Mouse (Mus musculus) embryonic stem cell, embryonic (primary cell): ENCODE measurements around the gene Otor.

Source experiments
- CTCF ChIA-PET, 4 experiments: fragments of 300-600 bp in 2 of 4; fragments of 350-600 bp in 2 of 4; sonication (Branson Sonifier 250); formaldehyde crosslinking; loops; one replicate each; lab custom pipeline; 2022; ENCODE audit warnings: inconsistent platforms in 2 of 4; lab: Charles Lee
- POLR2A ChIA-PET, 4 experiments: fragments of 300-600 bp in 2 of 4; fragments of 350-600 bp in 2 of 4; sonication (Branson Sonifier 250); formaldehyde crosslinking; loops; one replicate each; lab custom pipeline; 2022; ENCODE audit warnings: antibody characterized with exemption in 4 of 4, inconsistent platforms in 1 of 4; lab: Charles Lee

Otor gene

GRCm38 (mm10) chr2:143078198-143078851 lies at the start of gene Otor:
TSS of gene Otor (plus strand) at chr2:143078473.
- ChIA-PET POLR2A (interaction anchor here in 2 of 4 experiments (1.0 to 1.2 kb wide), 2 partner anchors 9 to 16 kb away, joined by 3 to 5 read pairs; partner anchors contain the start of gene Snrpb2 (in 1 of the 2)), CTCF (no interaction called here)

- CTCF ChIA-PET: no interaction called here
- POLR2A ChIA-PET: no interaction called here
These were observed 47.0 kb upstream of the Otor start for GRCm38 (mm10) chr2:143031283-143031682.

GRCm38 (mm10) chr2:143032378-143033255 lies 45.7 kb upstream of the Otor start:
- CTCF ChIA-PET: no interaction called here
- POLR2A ChIA-PET: no interaction called here

DNA sequence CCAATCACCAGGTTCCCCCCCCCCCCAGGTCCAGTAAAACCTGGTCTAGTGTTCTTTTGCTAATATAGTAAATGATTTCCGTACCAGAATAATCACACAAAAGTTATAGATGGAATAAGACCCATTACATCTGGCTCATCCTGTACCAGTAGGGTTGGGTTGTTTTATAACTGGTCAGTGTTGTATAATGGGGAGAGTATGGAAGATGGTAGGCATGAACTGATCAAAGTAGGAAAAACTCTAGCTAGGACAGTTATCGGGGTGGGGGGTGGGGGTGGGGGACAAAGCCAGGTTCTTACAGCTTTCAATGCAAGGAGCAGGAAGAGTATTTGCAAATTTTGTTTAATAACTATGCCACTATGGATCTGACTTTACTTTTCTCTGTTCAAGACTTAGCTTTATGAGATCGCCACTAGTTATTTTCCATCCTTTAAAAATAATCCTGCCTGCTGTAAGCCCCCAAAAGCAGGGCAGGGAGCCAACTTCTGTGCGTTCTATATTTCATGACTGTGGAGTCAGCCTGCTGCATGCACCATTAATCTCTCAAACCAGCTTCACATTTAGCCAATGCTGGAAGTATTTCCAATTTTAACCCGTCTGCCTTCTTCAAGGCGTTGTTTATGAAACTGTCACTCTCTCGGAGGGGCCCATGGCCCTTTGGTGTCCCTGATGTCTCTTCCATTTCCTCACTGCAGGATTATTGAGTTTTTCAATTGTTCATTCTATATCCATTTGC lies 43.8 kb upstream of the Otor start:
- ChIA-PET POLR2A (interaction anchor here in 2 of 4 experiments (0.6 to 1.0 kb wide), 2 partner anchors 28 to 942 kb away, joined by 3 to 4 read pairs; partner anchors contain the start of gene Snrpb2 (in 1 of the 2)), CTCF (interaction anchor here in 1 of 4 experiments (0.9 kb wide), 1 partner anchor 67 kb away, joined by 4 read pairs; no protein-coding TSS in a partner anchor)

DNA sequence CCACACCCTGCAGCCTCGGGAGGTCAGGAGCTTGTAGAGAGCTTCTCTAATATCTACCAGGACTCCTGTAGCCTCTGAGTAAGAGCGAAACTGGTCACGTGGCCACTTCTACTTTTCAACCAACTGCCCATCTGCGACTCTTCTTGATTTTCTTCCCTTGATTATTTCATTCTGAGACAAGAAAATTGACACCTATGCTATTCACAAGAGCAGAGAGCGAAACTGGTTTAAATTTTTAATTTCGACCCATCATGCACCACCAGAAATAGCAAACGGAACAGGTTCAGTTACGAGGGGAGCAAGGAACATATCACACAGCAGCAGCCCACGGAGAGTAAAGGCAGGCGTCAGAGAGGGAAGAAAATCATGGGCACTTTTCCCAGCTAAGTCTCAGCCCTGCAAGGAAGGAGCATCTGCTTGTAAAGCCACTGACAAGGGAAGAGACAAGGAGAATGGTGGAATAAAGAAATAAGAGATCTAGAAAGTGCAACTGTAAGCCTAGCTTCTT lies 43.1 kb upstream of the Otor start:
- CTCF ChIA-PET: no interaction called here
- POLR2A ChIA-PET: interaction anchor here in 2 of 4 experiments (0.6 to 1.0 kb wide), 2 partner anchors 28 to 941 kb away, joined by 3 to 4 read pairs; partner anchors contain the start of gene Snrpb2 (in 1 of the 2)

GRCm38 (mm10) chr2:143041596-143041995 lies 36.7 kb upstream of the Otor start:
- ChIA-PET CTCF (no interaction called here), POLR2A (no interaction called here)

- CTCF ChIA-PET: no interaction called here
- POLR2A ChIA-PET: no interaction called here
These were observed 23.0 kb upstream of the Otor start for GRCm38 (mm10) chr2:143055251-143055650.

DNA sequence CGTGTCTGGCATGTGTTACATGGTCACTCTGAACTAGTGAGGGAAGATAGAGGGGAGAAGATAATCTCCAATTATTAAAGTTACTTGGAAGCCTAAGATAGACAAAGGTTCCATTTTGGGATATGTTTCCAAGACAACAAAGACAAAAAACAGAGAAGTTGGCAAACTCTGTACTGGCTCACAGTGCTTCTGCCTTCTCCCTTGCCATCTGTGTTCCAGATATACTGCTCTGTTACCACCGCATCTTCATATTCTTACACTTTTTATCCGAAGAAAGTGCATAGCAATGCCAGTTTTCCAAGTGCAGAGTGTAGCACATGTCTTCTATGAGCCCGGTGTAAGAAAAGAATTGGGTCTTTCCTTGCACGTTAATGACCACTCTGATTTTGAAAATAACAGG lies 21.5 kb upstream of the Otor start:
- POLR2A ChIA-PET: interaction anchor here in 2 of 4 experiments (0.5 to 1.5 kb wide), 2 partner anchors 8 to 195 kb away, joined by 3 to 8 read pairs; no protein-coding TSS in a partner anchor
- CTCF ChIA-PET: interaction anchor here in 1 of 4 experiments (0.9 kb wide), 1 partner anchor 452 kb away, joined by 3 read pairs; no protein-coding TSS in a partner anchor

DNA sequence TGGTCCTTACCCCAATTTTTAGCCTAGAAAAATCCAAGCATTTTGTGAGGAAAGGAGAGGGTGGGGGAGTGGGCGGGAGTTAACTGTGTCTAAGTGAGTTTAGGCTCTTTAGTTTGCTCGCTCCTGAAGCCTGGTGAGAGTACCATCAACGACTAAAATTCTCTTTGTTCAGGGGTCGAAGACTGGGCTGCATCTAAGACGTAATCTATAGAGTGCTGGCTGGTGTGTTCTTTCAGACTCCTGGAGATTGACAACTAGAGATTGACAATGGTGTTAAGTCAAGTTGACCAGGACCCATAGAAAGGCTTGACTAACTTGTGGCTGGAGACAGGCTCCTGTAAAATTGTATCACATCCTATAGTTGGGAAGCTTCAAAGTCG lies 15.9 kb upstream of the Otor start:
- ChIA-PET POLR2A (interaction anchor here (0.7 to 1.8 kb wide), 10 partner anchors 9 to 31 kb away, joined by 3 to 6 read pairs (median 3); partner anchors contain the start of gene Otor (in 1 of the 4)), CTCF (interaction anchor here in 1 of 4 experiments (0.6 kb wide), 1 partner anchor 86 kb away, joined by 3 read pairs; no protein-coding TSS in a partner anchor)

GRCm38 (mm10) chr2:143062812-143063792 lies 15.2 kb upstream of the Otor start, which contains the start of gene Snrpb2:
TSS of gene Snrpb2 (plus strand) at chr2:143063039.
- ChIA-PET CTCF (interaction anchor here in 1 of 4 experiments (0.6 kb wide), 1 partner anchor 87 kb away, joined by 3 read pairs; no protein-coding TSS in a partner anchor), POLR2A (interaction anchor here (0.7 to 1.8 kb wide), 16 partner anchors 10 to 464 kb away, joined by 3 to 6 read pairs (median 3); partner anchors contain the start of gene Otor (in 1 of the 4))

DNA sequence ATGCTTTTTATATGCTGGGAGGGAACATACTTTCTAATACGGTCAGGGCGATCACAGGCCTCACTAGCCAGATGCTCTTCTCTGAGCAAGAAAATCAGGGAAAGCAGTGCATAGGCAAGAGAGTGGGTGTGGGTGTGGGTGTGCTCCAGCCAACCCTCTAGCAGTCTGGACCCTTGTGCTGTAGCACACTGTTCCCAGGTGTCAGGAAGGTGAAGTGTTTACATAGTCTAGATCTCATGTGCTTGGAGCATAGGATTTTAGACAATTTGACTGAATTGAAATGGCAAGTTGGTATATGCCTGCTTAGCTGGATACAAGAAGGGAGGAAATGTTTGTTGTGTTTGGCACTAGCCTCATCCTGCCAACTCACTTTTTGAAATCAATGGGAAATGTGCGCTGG lies 12.4 kb upstream of the Otor start:
- POLR2A ChIA-PET: no interaction called here
- CTCF ChIA-PET: no interaction called here

GRCm38 (mm10) chr2:143081693-143082092 lies 3.4 kb downstream of the Otor start:
- CTCF ChIA-PET: no interaction called here
- POLR2A ChIA-PET: no interaction called here

- POLR2A ChIA-PET: no interaction called here
- CTCF ChIA-PET: interaction anchor here in 1 of 4 experiments (0.7 kb wide), 1 partner anchor 11 kb away, joined by 3 read pairs; no protein-coding TSS in a partner anchor
These were observed 6.7 kb downstream of the Otor start for GRCm38 (mm10) chr2:143084852-143085397.

DNA sequence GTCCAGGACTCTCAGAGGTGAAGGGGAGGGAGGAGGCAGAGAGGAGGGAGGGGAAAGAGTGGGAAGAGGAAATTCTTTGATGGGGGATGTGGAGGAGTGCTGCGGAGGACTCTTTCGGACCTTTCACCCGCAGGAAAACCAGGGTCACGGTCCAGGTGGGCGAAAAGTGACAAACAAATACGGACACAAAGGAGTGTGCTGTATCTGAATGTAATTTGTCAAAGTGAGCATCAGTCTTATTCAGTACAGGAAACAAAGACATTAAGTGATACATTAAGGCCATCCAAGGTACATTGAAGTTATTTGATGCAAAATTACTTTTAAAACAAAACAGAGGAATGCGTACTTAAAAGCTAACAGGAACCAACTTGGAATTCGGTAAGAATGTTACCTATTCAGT lies 11.6 kb downstream of the Otor start:
- ChIA-PET CTCF (interaction anchor here in 1 of 4 experiments (1.5 kb wide), 1 partner anchor 123 kb away, joined by 5 read pairs; no protein-coding TSS in a partner anchor), POLR2A (interaction anchor here in 3 of 4 experiments (1.0 to 1.7 kb wide), 4 partner anchors 16 to 27 kb away, joined by 3 to 7 read pairs (median 4); partner anchors contain the start of gene Snrpb2 (in 1 of the 3))

- ChIA-PET CTCF (interaction anchor here (0.5 to 1.7 kb wide), 10 partner anchors 20 to 236 kb away, joined by 3 to 15 read pairs (median 4); no protein-coding TSS in a partner anchor), POLR2A (interaction anchor here in 3 of 4 experiments (0.9 to 1.5 kb wide), 5 partner anchors 16 to 31 kb away, joined by 3 to 5 read pairs (median 3); partner anchors contain the start of gene Snrpb2 (in 3 of the 3))
These were observed 15.5 kb downstream of the Otor start for GRCm38 (mm10) chr2:143093726-143094125.

GRCm38 (mm10) chr2:143094761-143095160 lies 16.5 kb downstream of the Otor start:
- ChIA-PET CTCF (interaction anchor here in 2 of 4 experiments (0.7 to 1.1 kb wide), 2 partner anchors 235 to 249 kb away, joined by 3 read pairs; no protein-coding TSS in a partner anchor), POLR2A (no interaction called here)
